Mouse (Mus musculus) MEL-GATA-1-ER (cell line): ENCODE measurements around the gene Glis3.

Experiments
- DNase-seq: peaks from one replicate; pipeline ENCODE4 v3.0.0-alpha.2; 2012; ENCODE audit warnings: low read depth; ENCODE audit errors: extremely low read depth

The Glis3 gene

GRCm38 (mm10) chr19:28389146-28389545, 290.7 kb downstream of the Glis3 start:
- DNase-seq: no peak

- DNase-seq: no peak
These were observed 296.5 kb downstream of the Glis3 start for GRCm38 (mm10) chr19:28383425-28383824.

GRCm38 (mm10) chr19:28382168-28382911, 297.5 kb downstream of the Glis3 start:
- no peak for DNase-seq

- DNase-seq: no peak
These were observed 298.4 kb downstream of the Glis3 start for GRCm38 (mm10) chr19:28381441-28381840.

GRCm38 (mm10) chr19:28380691-28381262, 299.1 kb downstream of the Glis3 start:
- no peak for DNase-seq

GRCm38 (mm10) chr19:28377788-28378295, 302.0 kb downstream of the Glis3 start:
- no peak for DNase-seq

GRCm38 (mm10) chr19:28376401-28376800, 303.5 kb downstream of the Glis3 start:
- no peak for DNase-seq

- DNase-seq: no peak
These were observed 304.1 kb downstream of the Glis3 start for GRCm38 (mm10) chr19:28375746-28376145.

GRCm38 (mm10) chr19:28374524-28374923, 305.4 kb downstream of the Glis3 start:
- DNase-seq: no peak

- DNase-seq: no peak
These were observed 311.7 kb downstream of the Glis3 start for GRCm38 (mm10) chr19:28368215-28368614.

GRCm38 (mm10) chr19:28367274-28367673, 312.6 kb downstream of the Glis3 start:
- DNase-seq: no peak

GRCm38 (mm10) chr19:28366766-28367165, 313.1 kb downstream of the Glis3 start:
- DNase-seq: no peak

GRCm38 (mm10) chr19:28365897-28366296, 314.0 kb downstream of the Glis3 start:
- no peak for DNase-seq

GRCm38 (mm10) chr19:28360884-28361283, 319.0 kb downstream of the Glis3 start:
- no peak for DNase-seq

- no peak for DNase-seq
These were observed 322.3 kb downstream of the Glis3 start for GRCm38 (mm10) chr19:28357595-28357994.

- DNase-seq: no peak
These were observed 328.5 kb downstream of the Glis3 start for GRCm38 (mm10) chr19:28351068-28352066.

GRCm38 (mm10) chr19:28347080-28347825, 332.6 kb downstream of the Glis3 start:
- no peak for DNase-seq

- no peak for DNase-seq
These were observed 336.2 kb downstream of the Glis3 start for GRCm38 (mm10) chr19:28343640-28344039.

- DNase-seq: no peak
These were observed 342.3 kb downstream of the Glis3 start for GRCm38 (mm10) chr19:28337574-28337973.

GRCm38 (mm10) chr19:28336651-28337510, 343.0 kb downstream of the Glis3 start:
- DNase-seq: no peak
